Comparison of ENCODE assay signal across 20 mouse cellular contexts in the genomic region with DNA sequence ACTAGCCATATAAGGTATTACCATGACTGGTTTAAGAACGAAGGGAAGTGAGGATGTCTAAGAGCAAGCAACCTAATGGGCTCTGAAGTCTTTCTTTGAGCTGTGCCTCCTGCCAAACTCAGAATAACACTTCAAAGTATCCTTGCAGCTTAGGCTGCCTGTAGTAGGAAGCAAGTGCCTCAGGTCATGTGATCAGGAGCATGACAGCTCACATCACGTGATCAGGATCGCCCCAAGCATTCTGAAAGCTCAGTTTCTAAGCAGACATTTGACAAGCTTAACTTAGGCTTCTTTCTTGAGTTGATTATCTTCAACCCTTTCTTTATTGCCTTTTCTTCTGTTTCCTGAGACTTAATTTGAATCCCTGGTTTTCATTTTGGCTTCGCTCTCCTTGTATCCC.
DNase-seq lines count a peak whose midpoint lies in the region; ATAC-seq and TF ChIP-seq lines count a peak whose summit lies in the region.
"Had no signal": no experiment of that assay in that cellular context is flagged by ENCODE, and none has a peak within 500 bp of the region (broad histone marks: within the 10 kb centered on the region; RNA-seq: fewer than 3 reads in every experiment).

No protein-coding gene starts in this region.

- no peaks in the 10 kb centered on the region for H3K36me3 ChIP-seq in CH12.LX (replicated peaks in 1 of 2; ENCODE audit: control insufficient read depth in 1 of 2, insufficient read depth in 1 of 2, low read length in 1 of 2)
- H3K36me3 ChIP-seq in forebrain, embryonic 15.5 days, result no peaks in the 10 kb centered on the region
- H3K36me3 ChIP-seq in midbrain, embryonic 13.5 days, result no peaks in the 10 kb centered on the region
- H3K36me3 ChIP-seq: embryonic facial prominence, embryonic 10.5 days; embryonic facial prominence, embryonic 12.5 days had no signal

- H3K4me1 ChIP-seq in CH12.LX (ENCODE audit: control insufficient read depth in 1 of 2, insufficient read depth in 2 of 2), result no peaks in the 10 kb centered on the region
- no peaks in the 10 kb centered on the region for H3K4me1 ChIP-seq in forebrain, embryonic 15.5 days
- no peaks in the 10 kb centered on the region for H3K4me1 ChIP-seq in midbrain, embryonic 13.5 days (replicated peaks)
- H3K4me1 ChIP-seq: embryonic facial prominence, embryonic 10.5 days; embryonic facial prominence, embryonic 12.5 days; forebrain, embryonic 13.5 days had no signal

- no peak for TF ChIP-seq POLR2A in CH12.LX (IDR thresholded peaks at IDR 0.05; ENCODE audit: low read depth, low read length)

- H3K27me3 ChIP-seq in CH12.LX (replicated peaks), result no peaks in the 10 kb centered on the region
- H3K27me3 ChIP-seq in forebrain, embryonic 15.5 days, result no peaks in the 10 kb centered on the region
- no peaks in the 10 kb centered on the region for H3K27me3 ChIP-seq in midbrain, embryonic 13.5 days
- H3K27me3 ChIP-seq: embryonic facial prominence, embryonic 12.5 days; forebrain, embryonic 13.5 days had no signal

- no peak overlapping the region for H3K27ac ChIP-seq in CH12.LX (ENCODE audit: insufficient read depth, low read depth)
- no peak overlapping the region for H3K27ac ChIP-seq in forebrain, embryonic 15.5 days (replicated peaks)
- no peak overlapping the region for H3K27ac ChIP-seq in midbrain, embryonic 13.5 days
- H3K27ac ChIP-seq: embryonic facial prominence, embryonic 10.5 days; embryonic facial prominence, embryonic 12.5 days; forebrain, embryonic 13.5 days had no signal

- TF ChIP-seq RAD21 in CH12.LX (IDR thresholded peaks at IDR 0.05; ENCODE audit: low read depth, low read length), result no peak

- no peaks in the 10 kb centered on the region for H3K79me2 ChIP-seq in CH12.LX (replicated peaks; ENCODE audit: control insufficient read depth, extremely low read depth, insufficient read depth, poor library complexity, severe bottlenecking)

- H3K9ac ChIP-seq in CH12.LX (ENCODE audit: insufficient read depth, low read depth), result no peak overlapping the region
- H3K9ac ChIP-seq in forebrain, embryonic 15.5 days (replicated peaks), result no peak overlapping the region
- H3K9ac ChIP-seq in midbrain, embryonic 13.5 days (replicated peaks), result no peak overlapping the region
- H3K9ac ChIP-seq: embryonic facial prominence, embryonic 12.5 days; forebrain, embryonic 13.5 days had no signal

- H3K9me3 ChIP-seq in CH12.LX (replicated peaks; ENCODE audit: low read length), result peaks cover 5% of the 10 kb centered on the region
- no peaks in the 10 kb centered on the region for H3K9me3 ChIP-seq in forebrain, embryonic 15.5 days
- no peaks in the 10 kb centered on the region for H3K9me3 ChIP-seq in midbrain, embryonic 13.5 days
- H3K9me3 ChIP-seq: embryonic facial prominence, embryonic 10.5 days; embryonic facial prominence, embryonic 12.5 days; forebrain, embryonic 13.5 days had no signal

- dilution Hi-C loops in CH12.LX (cut with MboI; ENCODE audit: extremely low pct_ligation_motif_present, extremely low pct_unique_long_range_greater_than_20kb, low sequenced_read_pairs), result no loop called here

- no peak for TF ChIP-seq EP300 in CH12.LX (IDR thresholded peaks at IDR 0.05; ENCODE audit: low read length)

- in situ Hi-C loops in CH12.LX (cut with MboI; ENCODE audit: low pct_ligation_motif_present, low pct_unique_long_range_greater_than_20kb, low sequenced_read_pairs), result no loop called here

- ATAC-seq in forebrain, embryonic 15.5 days (replicated peaks), result no peak
- no peak for ATAC-seq in midbrain, embryonic 13.5 days
- ATAC-seq: CD4-positive, CD25-positive, alpha-beta regulatory T cell, adult 4 months; forebrain, embryonic 13.5 days; forebrain, embryonic 16.5 days had no signal

- no peak overlapping the region for H3K4me3 ChIP-seq in CH12.LX (replicated peaks in 1 of 3; ENCODE audit: low read depth in 2 of 3, low read length in 2 of 3, poor library complexity in 1 of 3)
- H3K4me3 ChIP-seq in forebrain, embryonic 15.5 days, result no peak overlapping the region
- no peak overlapping the region for H3K4me3 ChIP-seq in midbrain, embryonic 13.5 days (replicated peaks)
- H3K4me3 ChIP-seq: embryonic facial prominence, embryonic 10.5 days; embryonic facial prominence, embryonic 12.5 days; forebrain, embryonic 13.5 days had no signal

- WGBS in forebrain, embryonic 15.5 days, result 86% methylated on average over 4 of the region's 4 CpGs
- WGBS in midbrain, embryonic 13.5 days, result 84% methylated on average over 4 of the region's 4 CpGs

- DNase-seq in CH12.LX (ENCODE audit: extremely low read depth) (no peak), NIH3T3 (ENCODE audit: low read depth) (peak; percentile 3)
- DNase-seq in heart, adult 9 months (ENCODE audit: low spot score in 2 of 2), result no peak
- DNase-seq: adrenal gland, adult 2 months; adrenal gland, postnatal 10 days; adrenal gland, postnatal 25 days; cerebellum, adult 11 months; cerebellum, adult 18-20 months; cerebellum, adult 8-10 months; cerebellum, adult 9-11 months; cerebellum, postnatal 14 days; cerebellum, postnatal 36 days; embryo, embryonic 11 days had no signal

- no peak for TF ChIP-seq CTCF in CH12.LX (conservative IDR thresholded peaks at IDR 0.05 in 1 of 2, IDR thresholded peaks at IDR 0.05 in 1 of 2; ENCODE audit: low read depth in 2 of 2, low read length in 2 of 2)

- H3K4me2 ChIP-seq in CH12.LX (ENCODE audit: insufficient read depth, low read depth, poor library complexity, severe bottlenecking), result no peak overlapping the region
- no peak overlapping the region for H3K4me2 ChIP-seq in forebrain, embryonic 15.5 days (replicated peaks)
- no peak overlapping the region for H3K4me2 ChIP-seq in midbrain, embryonic 13.5 days (replicated peaks)
- H3K4me2 ChIP-seq: embryonic facial prominence, embryonic 12.5 days; forebrain, embryonic 13.5 days had no signal

TF ChIP-seq in CH12.LX, 34 proteins besides CTCF, POLR2A, EP300 and RAD21:
- TF ChIP-seq E2F4 (IDR thresholded peaks at IDR 0.05; ENCODE audit: insufficient replicate concordance, low read depth, low read length) (no peak), TCF12 (IDR thresholded peaks at IDR 0.05; ENCODE audit: low read depth, low read length) (no peak), PAX5 (IDR thresholded peaks at IDR 0.05; ENCODE audit: low read length) (no peak), BHLHE40 (IDR thresholded peaks at IDR 0.05; ENCODE audit: low read depth, low read length) (0 out of 2 replicates have a peak, but pooled peaks have one; percentile 26), MEF2A (IDR thresholded peaks at IDR 0.05; ENCODE audit: borderline replicate concordance, low read depth, low read length) (no peak), USF2 (conservative IDR thresholded peaks at IDR 0.05; ENCODE audit: low read depth, low read length) (peak; percentile 59; the same call in 1 of the 2 replicates), USF1 (IDR thresholded peaks at IDR 0.05; ENCODE audit: low read depth, low read length) (peak; percentile 35), RCOR1 (conservative IDR thresholded peaks at IDR 0.05; ENCODE audit: low read depth, low read length) (no peak)
TF ChIP-seq in CH12.LX: peak in this region for 3.
